Mouse (Mus musculus): ENCODE data around the gene Prep.

- TF ChIP-seq USF1 (IDR thresholded peaks at IDR 0.05; ENCODE audit: low read depth) (no peak), POLR2A (IDR thresholded peaks at IDR 0.05; ENCODE audit: insufficient read length, low read depth) (no peak), SRF (IDR thresholded peaks at IDR 0.05; ENCODE audit: control insufficient read depth, insufficient read length, low read depth) (no peak), MAX (IDR thresholded peaks at IDR 0.05; ENCODE audit: low read depth) (no peak)
Observed at GRCm38 (mm10) chr10:45082730-45083129, 15.7 kb downstream of the Prep start.
